Mouse (Mus musculus) gastrocnemius, postnatal 10 days (tissue): ENCODE results near the gene Gm28710. TPM values are rescaled to one million over a fixed set of nuclear protein-coding genes. Genes with fewer than 3 reads are reported as not detected.

ENCODE experiments used
- DNase-seq: peaks from one replicate; pipeline ENCODE4 v3.0.0; 2021; ENCODE audit warnings: mixed read lengths
- long read RNA-seq, 2 experiments: library from polyadenylated mRNA; stranded (forward); transcript quantifications; one replicate each; pipeline ENCODE4 v2.0.0; 2021
- total RNA-seq, 2 experiments: library from RNA; stranded (reverse); gene quantifications; 2 replicates each; pipeline ENCODE4 v1.2.3; 2021

Gene Gm28710
- total RNA-seq: not detected
- long read RNA-seq, experiment 1: 0 reads
- long read RNA-seq, experiment 2: 0 reads

GRCm38 (mm10) chr5:16791243-16791860 lies at the start of gene Gm28710:
Gm28710 (plus strand) TSS chr5:16791810.
- no peak for DNase-seq

- DNase-seq: no peak
Measured at GRCm38 (mm10) chr5:16777176-16777575, 14.4 kb upstream of the Gm28710 start.

DNA sequence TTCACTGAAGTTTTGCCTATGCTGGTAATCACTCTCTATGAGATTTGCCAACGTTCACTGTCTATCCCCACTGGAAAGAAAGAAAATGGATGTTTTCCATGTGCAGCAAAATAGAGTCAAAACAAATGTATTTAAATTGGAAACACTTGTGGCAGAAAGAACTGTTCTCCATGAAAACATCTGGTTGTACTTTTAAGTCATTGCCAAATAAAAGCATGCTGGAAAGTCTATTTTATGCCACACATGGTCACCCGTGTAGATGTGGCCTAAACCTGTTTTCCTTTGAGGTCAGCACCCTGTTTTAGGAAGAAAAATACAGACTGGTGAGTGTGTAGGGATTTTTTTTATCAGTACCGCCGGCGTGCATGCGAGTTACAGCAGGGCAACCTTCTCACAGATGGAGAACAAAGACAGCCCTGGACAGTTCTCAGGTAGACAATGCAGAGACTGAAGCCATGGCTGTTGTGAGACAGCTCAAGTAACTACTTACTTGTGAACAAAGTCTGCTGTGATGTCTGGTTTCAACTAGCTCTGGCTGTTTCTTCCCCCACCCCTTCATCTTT lies 12.9 kb upstream of the Gm28710 start:
- DNase-seq: no peak

DNA sequence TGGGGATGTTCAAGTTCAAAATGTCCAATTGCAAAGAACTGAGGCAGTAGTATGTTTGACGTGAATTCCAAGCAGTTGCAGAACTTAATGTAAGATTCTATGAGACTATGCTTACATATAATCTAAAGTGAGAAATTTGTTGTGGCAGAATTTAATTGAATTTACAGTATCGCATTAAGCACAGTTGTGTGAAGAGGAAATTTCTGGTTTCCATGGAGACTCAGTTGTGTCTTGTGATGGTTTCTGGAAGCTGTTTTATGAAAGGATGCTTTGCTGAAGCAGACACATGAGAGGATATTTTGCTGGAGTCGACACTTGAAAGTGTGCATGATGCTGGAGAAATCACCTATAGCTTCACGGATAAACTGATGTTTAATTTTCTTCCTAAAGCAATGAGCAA lies 6.0 kb upstream of the Gm28710 start:
- DNase-seq: no peak

DNA sequence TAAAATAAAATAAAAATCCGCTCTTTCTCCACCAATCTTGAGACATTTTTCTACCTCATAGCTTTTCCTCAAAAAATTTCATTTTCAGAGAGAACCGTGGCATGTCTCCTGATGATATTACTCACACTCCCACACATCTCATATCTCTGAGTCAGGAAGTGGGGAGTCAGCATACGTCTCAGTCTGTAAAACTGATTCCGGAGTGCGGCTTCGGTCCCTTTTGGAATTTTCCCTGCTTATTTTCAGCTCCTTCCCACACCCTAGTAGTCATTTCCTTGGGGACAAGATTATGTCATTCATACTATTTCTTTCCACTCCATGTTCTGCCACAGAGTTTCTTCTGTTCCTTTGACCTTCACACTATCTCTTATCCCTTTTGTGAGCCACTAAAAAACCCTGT lies 3.4 kb downstream of the Gm28710 start:
- no peak for DNase-seq

DNA sequence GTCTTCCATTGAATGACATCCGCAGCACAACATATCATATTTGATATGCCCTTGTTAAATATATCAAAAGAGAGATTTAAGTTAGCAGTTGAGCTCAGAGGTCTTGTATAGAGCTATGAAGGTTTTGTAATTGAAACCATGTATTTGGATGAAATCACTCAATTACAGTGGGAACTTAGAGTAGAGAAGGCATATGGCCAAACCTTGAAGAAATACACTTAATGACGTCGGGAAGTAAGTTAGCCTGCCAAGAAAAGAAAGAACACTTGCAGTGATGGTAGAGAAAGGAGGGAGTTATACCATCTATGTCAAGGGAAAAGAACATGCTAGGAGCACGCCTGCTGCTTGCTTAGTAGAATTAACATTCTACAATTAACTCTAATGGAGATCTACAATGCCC lies 11.1 kb downstream of the Gm28710 start:
- no peak for DNase-seq

DNA sequence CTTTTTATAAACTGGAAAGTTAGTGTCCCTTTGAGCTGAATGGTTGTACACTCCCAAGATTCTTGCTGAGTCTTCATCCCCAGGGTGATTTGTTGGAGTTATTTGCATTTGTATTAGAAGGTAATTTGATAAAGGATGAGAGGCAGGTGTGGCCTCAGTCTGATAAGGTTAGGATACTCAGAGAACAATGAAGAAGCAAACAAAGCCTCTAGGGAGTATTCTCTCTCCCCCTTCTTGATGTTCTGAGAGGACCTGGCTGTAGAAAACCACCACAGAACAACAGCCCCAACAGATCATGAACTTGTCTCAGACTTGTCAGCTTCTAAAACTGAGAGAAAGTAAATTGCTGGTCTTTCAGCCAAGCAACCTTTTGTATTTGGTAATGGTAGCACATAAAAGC lies 47.4 kb downstream of the Gm28710 start:
- DNase-seq: no peak

GRCm38 (mm10) chr5:16869309-16869915 lies 77.8 kb downstream of the Gm28710 start:
- peak; percentile 23 for DNase-seq

DNA sequence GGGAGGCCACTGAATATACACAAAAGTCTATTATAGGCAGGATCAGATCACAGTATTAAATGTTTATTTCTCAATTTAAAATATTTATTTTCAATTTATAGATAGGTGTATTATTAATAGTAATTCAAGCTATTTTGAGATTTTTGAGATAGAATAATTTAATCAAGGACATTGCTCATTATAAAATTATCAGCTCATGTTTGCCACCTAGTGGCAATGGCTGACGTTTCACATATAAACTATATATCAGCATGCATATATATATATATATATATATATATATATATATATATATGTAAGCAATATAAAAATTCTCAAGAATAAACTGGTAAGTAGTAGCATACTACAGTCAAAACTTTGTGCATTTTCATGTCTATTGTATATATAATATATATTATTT lies 102.6 kb downstream of the Gm28710 start:
- no peak for DNase-seq

DNA sequence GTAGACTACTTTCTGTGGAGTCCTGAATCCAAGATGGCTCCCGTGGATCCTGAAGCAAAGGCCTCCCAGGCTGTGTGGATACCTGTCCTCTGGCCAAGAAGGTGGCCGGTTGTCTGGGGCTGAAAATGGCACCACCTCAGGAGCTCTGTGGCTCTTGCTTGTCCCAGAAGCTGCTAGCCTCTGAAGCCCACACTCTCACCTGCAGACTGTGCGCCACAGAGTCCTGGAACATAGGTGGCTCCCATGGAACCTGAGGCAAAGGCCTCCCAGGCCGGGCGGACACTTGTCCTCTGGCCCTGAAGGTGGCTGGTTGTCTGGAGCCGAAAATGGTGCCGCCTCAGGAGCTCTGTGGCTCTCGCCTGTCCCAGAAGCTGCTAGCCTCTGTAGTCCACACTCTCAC lies 128.2 kb downstream of the Gm28710 start:
- DNase-seq: no peak

GRCm38 (mm10) chr5:16922473-16922872 lies 130.9 kb downstream of the Gm28710 start:
- no peak for DNase-seq

Other genes starting within 250 kb of the Gm28710 start
- 1 to 10 TPM; 1.5 to 1.6 TPM for gene Hgf, start 238.3 kb upstream of the Gm28710 start, total RNA-seq